8 mouse cellular contexts compared by ENCODE assay signal in the genomic region with DNA sequence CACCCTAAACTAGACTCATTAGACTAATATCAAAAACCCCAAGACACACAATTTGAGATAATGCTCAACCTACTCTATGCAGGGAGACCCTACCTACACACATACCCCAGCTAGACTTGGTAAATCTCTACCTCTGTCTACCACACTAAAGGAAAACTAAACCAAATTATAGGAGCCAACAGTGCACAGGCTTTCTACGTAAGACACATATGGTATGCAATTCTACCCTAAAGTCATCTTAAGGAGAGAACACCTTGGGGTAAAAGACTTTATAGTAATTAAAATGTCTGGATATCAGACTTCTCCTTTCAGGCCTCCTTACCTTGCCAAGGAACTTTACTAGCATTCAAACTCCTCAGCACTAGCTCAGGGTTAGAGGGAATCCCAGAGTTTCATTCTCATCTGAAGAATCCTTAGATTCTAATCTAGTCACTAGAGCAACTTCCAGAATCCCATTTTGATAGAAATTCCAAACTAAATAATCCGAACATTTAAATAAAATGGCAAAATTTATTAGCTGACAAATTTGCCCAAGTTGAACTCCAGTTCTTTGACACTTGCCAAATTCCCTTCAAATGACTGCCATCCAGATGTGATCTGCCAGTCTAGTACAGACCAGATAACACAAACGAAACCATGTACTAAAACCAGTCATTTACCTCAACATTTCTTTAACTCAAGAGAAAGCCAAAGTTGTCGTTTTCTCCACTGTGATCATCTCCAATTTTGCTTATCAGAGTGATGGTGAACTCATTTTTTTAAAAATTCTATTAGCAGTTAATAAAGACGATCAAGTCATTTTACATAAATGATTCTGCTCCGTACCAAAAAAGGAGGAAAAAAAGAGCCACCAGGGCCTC. TPM values are rescaled to one million over a fixed set of nuclear protein-coding genes. Genes with fewer than 3 reads are reported as not detected.
A peak's percentile ranks its signal among the peaks of the same experiment; 100 is the strongest.
DNase-seq lines count a peak whose midpoint lies in the region; ATAC-seq and TF ChIP-seq lines count a peak whose summit lies in the region.

No protein-coding gene starts in this region.

- H3K27me3 ChIP-seq in heart, embryonic 13.5 days (replicated peaks): no peaks in the 10 kb centered on the region
- H3K27me3 ChIP-seq in hindbrain, embryonic 13.5 days: no peaks in the 10 kb centered on the region
- H3K27me3 ChIP-seq in midbrain, embryonic 11.5 days (ENCODE audit: control insufficient read depth, insufficient read depth, low read length): no peaks in the 10 kb centered on the region

- in situ Hi-C loops in ES-E14 (cut with MboI; ENCODE audit: low sequenced_read_pairs in 2 of 2, unreplicated experiment in 2 of 2): no loop called here

- no peaks in the 10 kb centered on the region for H3K9me3 ChIP-seq in heart, embryonic 13.5 days
- no peaks in the 10 kb centered on the region for H3K9me3 ChIP-seq in ES-E14 (ENCODE audit: control insufficient read depth, insufficient read depth, low read depth, low read length)
- no peaks in the 10 kb centered on the region for H3K9me3 ChIP-seq in hindbrain, embryonic 13.5 days
- H3K9me3 ChIP-seq in midbrain, embryonic 11.5 days (ENCODE audit: control insufficient read depth, low read length): no peaks in the 10 kb centered on the region

- H3K36me3 ChIP-seq in heart, embryonic 13.5 days: peaks cover 17% of the 10 kb centered on the region
- peaks cover 15% of the 10 kb centered on the region for H3K36me3 ChIP-seq in ES-E14 (ENCODE audit: control insufficient read depth, insufficient read depth, low read length, poor library complexity, severe bottlenecking)
- H3K36me3 ChIP-seq in hindbrain, embryonic 13.5 days: no peaks in the 10 kb centered on the region
- H3K36me3 ChIP-seq in midbrain, embryonic 11.5 days (ENCODE audit: control insufficient read depth, insufficient read depth, low read length): no peaks in the 10 kb centered on the region; the same call in 1 of the 2 replicates

- peak overlapping the region; percentile 96; the same call in 1 of the 2 replicates for H3K27ac ChIP-seq in heart, embryonic 13.5 days (replicated peaks)
- no peak overlapping the region; the same call in 1 of the 2 replicates for H3K27ac ChIP-seq in ES-E14 (ENCODE audit: insufficient read depth, low read depth, low read length, poor library complexity, severe bottlenecking)
- H3K27ac ChIP-seq in hindbrain, embryonic 13.5 days: no peak overlapping the region
- no peak overlapping the region for H3K27ac ChIP-seq in midbrain, embryonic 11.5 days (ENCODE audit: low read depth, low read length)

- H3K4me3 ChIP-seq in heart, embryonic 13.5 days: peak overlapping the region; percentile 74
- H3K4me3 ChIP-seq in ES-E14 (ENCODE audit: insufficient read depth in 1 of 2, low read depth in 1 of 2, low read length in 2 of 2, poor library complexity in 1 of 2, severe bottlenecking in 1 of 2): peak overlapping the region; percentile 89 to 97
- peak overlapping the region; percentile 93 for H3K4me3 ChIP-seq in hindbrain, embryonic 13.5 days
- peak overlapping the region; percentile 88 for H3K4me3 ChIP-seq in midbrain, embryonic 11.5 days (ENCODE audit: low read depth, low read length)

- peak overlapping the region; percentile 89 for H3K4me2 ChIP-seq in heart, embryonic 13.5 days
- H3K4me2 ChIP-seq in hindbrain, embryonic 13.5 days: peak overlapping the region; percentile 82
- H3K4me2 ChIP-seq in midbrain, embryonic 11.5 days: peak overlapping the region; percentile 69

- H3K4me1 ChIP-seq in heart, embryonic 13.5 days: peaks cover 57% of the 10 kb centered on the region
- peaks cover 2% of the 10 kb centered on the region in 2 experiments; a peak in 2 of 4 replicates for H3K4me1 ChIP-seq in ES-E14 (ENCODE audit: control insufficient read depth in 2 of 2, insufficient read depth in 2 of 2, low read length in 2 of 2, poor library complexity in 1 of 2)
- H3K4me1 ChIP-seq in hindbrain, embryonic 13.5 days (replicated peaks): peaks cover 43% of the 10 kb centered on the region
- peaks cover 16% of the 10 kb centered on the region for H3K4me1 ChIP-seq in midbrain, embryonic 11.5 days (ENCODE audit: control insufficient read depth, insufficient read depth, low read length)

- no peak for DNase-seq in heart, postnatal 4 days
- no peak for DNase-seq in ES-E14 (ENCODE audit: low read depth, low spot score)
- peak; percentile 82 for DNase-seq in midbrain, embryonic 11.5 days (ENCODE audit: low spot score, missing footprints)
- no peak for DNase-seq in right cerebral cortex, adult 18-20 months
- DNase-seq in natural killer cell, adult 2 months (ENCODE audit: low spot score in 2 of 2): no peak

- H3K9ac ChIP-seq in heart, embryonic 13.5 days: peak overlapping the region; percentile 96
- H3K9ac ChIP-seq in ES-E14 (ENCODE audit: insufficient read depth, low read depth, low read length, poor library complexity, severe bottlenecking): peak overlapping the region; percentile 77; the same call in 1 of the 2 replicates
- peak overlapping the region; percentile 95 for H3K9ac ChIP-seq in hindbrain, embryonic 13.5 days
- peak overlapping the region; percentile 98 for H3K9ac ChIP-seq in midbrain, embryonic 11.5 days (ENCODE audit: low read length)

- no peak for ATAC-seq in heart, embryonic 13.5 days (ENCODE audit: extremely low read depth, insufficient number of reproducible peaks, low FRiP score, low TSS enrichment)
- ATAC-seq in hindbrain, embryonic 13.5 days (ENCODE audit: low FRiP score): no peak
- ATAC-seq in midbrain, embryonic 11.5 days (ENCODE audit: low FRiP score): no peak
- no peak for ATAC-seq in monocyte, adult 5-6 weeks (replicated peaks; ENCODE audit: insufficient number of reproducible peaks, low FRiP score, low TSS enrichment, poor library complexity, severe bottlenecking)

- WGBS in heart, embryonic 13.5 days: 10% methylated on average over 6 of the region's 6 CpGs
- WGBS in hindbrain, embryonic 13.5 days: 8% methylated on average over 6 of the region's 6 CpGs
- WGBS in midbrain, embryonic 11.5 days: 7% methylated on average over 6 of the region's 6 CpGs

TF ChIP-seq in ES-E14, 5 proteins besides CTCF, POLR2A, EP300 and RAD21:
- TF ChIP-seq HCFC1 (IDR thresholded peaks at IDR 0.05; ENCODE audit: borderline replicate concordance, insufficient read depth, low read length): no peak
- no peak for TF ChIP-seq MAFK (IDR thresholded peaks at IDR 0.05; ENCODE audit: insufficient read depth, low read depth, low read length)
- no peak for TF ChIP-seq CHD2 (IDR thresholded peaks at IDR 0.05; ENCODE audit: low read depth, low read length)
- TF ChIP-seq ZC3H11A (IDR thresholded peaks at IDR 0.05; ENCODE audit: borderline replicate concordance, low read depth, low read length): no peak
- no peak for TF ChIP-seq ZNF384 (IDR thresholded peaks at IDR 0.05; ENCODE audit: low read depth, low read length)
TF ChIP-seq in ES-E14: peak in this region for 0.

RNA-seq across cellular contexts. Expression of a gene that starts 1.8 kb away (rescaled TPM):
- polyA plus RNA-seq in heart, embryonic 13.5 days (2015; fragmentation: Nextera tagmentation; extraction: Ambion mirVana): 20.0 and 22.5 TPM in 2 replicates
- total RNA-seq in heart, postnatal 4 days (2021): 10 to 100 TPM; 10.2 to 11.8 TPM
- total RNA-seq in ES-E14 (2012; rRNA removed): 19.5 and 22.4 TPM in 2 replicates
- polyA plus RNA-seq in hindbrain, embryonic 13.5 days (2015; fragmentation: Nextera tagmentation; extraction: Ambion mirVana): 11.1 and 12.1 TPM in 2 replicates
- 15.7 and 17.4 TPM in 2 replicates for polyA plus RNA-seq in midbrain, embryonic 11.5 days (2014; fragmentation: Nextera tagmentation; extraction: Ambion mirVana)
- 5.7 to 13.8 TPM (median 6.8 TPM) in 3 replicates for total RNA-seq in monocyte, adult 5-6 weeks (2017)

RNA-seq across cellular contexts. Expression of a gene that starts 2.0 kb away (rescaled TPM):
- polyA plus RNA-seq in heart, embryonic 13.5 days (2015; fragmentation: Nextera tagmentation; extraction: Ambion mirVana): 90.9 and 96.3 TPM in 2 replicates
- total RNA-seq in heart, postnatal 4 days (2021): 10 to 100 TPM; 65.8 to 68.2 TPM
- 184 and 236 TPM in 2 replicates for total RNA-seq in ES-E14 (2012; rRNA removed)
- polyA plus RNA-seq in hindbrain, embryonic 13.5 days (2015; fragmentation: Nextera tagmentation; extraction: Ambion mirVana): 72.8 and 74.9 TPM in 2 replicates
- 105 and 111 TPM in 2 replicates for polyA plus RNA-seq in midbrain, embryonic 11.5 days (2014; fragmentation: Nextera tagmentation; extraction: Ambion mirVana)
- 393 to 430 TPM (median 397 TPM) in 3 replicates for total RNA-seq in monocyte, adult 5-6 weeks (2017)
